Mouse (Mus musculus): Measurements from ENCODE around the gene Hoxa5.

DNA sequence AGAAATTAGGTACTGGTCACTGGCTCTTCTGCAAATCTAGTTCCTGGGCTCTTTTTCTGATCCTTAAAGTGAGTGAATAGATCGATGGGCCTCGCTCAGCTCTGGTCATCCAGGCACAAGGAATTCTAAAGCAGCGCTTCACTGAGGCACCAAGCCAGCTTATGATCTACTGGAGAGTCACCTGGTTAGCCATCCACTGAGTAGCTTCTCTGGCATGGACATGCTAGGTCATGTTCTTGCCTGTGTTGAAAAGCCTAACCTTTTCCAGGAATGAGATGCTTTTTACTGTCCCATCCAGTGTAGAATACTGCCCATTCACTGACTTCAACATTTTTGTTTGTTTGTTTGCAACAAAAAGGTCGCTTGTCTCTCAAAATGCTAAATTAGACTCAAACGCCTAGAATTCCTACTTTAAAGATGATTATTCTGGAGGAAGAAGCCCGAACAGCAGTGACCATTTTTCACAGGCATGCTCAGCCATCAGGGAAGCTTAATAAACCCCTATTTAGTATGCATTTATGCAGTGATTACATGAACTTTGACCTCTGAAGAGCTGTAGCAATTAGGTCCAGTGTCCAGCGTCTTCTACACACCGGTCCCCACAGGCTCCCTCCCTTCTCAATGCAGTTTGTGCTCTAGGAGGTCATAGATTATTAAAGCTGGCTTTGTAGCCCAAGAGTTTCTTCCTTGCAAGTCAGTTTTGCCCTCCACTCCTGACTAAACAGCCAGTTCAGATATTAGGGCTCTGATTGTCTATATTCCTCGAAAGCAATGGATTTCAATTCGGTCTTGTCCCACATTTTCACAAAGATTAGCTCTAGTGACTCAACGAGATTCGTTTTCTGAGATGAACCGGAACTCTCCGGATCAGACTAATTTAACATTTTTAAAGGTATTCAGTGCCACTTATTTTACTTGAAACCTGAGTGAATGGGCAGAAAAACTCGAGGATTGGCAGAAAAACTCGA is 51.9 kb downstream of the Hoxa5 start:
- TF ChIP-seq POLR2A (IDR thresholded peaks at IDR 0.05; ENCODE audit: insufficient read length, low read depth) (no peak), TCF12 (IDR thresholded peaks at IDR 0.05; ENCODE audit: insufficient read depth, poor library complexity, severe bottlenecking) (no peak), USF1 (IDR thresholded peaks at IDR 0.05; ENCODE audit: low read depth) (no peak)
